Mouse (Mus musculus): ENCODE measurements around the gene Syt5. TPM values are rescaled to one million over a fixed set of nuclear protein-coding genes. Genes with fewer than 3 reads are reported as not detected.

The Syt5 gene
- polyA plus RNA-seq, 1 experiment from 2014 or later = 6.7 TPM

GRCm38 (mm10) chr7:4513236-4513635 is 34.1 kb downstream of the Syt5 start:
- no peaks in the 10 kb centered on the region for H3K27me3 ChIP-seq (ENCODE audit: control insufficient read depth, insufficient read depth, low read length)
- ATAC-seq (ENCODE audit: low FRiP score, low TSS enrichment) (0 out of 2 replicates have a peak, but pooled peaks have one; percentile 1), DNase-seq (ENCODE audit: low spot score) (peak; percentile 70)
- no peaks in the 10 kb centered on the region for H3K4me1 ChIP-seq (replicated peaks; ENCODE audit: control insufficient read depth, insufficient read depth)
- 34% methylated on average over 13 of the region's 13 CpGs for WGBS
- no peak overlapping the region for H3K4me2 ChIP-seq (replicated peaks; ENCODE audit: low read depth)
- no peak overlapping the region for H3K4me3 ChIP-seq (ENCODE audit: low read depth, low read length)
- H3K9ac ChIP-seq (ENCODE audit: low read length) = no peak overlapping the region
- TF ChIP-seq EP300 (optimal IDR thresholded peaks at IDR 0.05) = no peak
- TF ChIP-seq CTCF (IDR thresholded peaks at IDR 0.05; ENCODE audit: low read depth) = peak; percentile 93
- H3K9me3 ChIP-seq (ENCODE audit: control insufficient read depth, low read length) = no peaks in the 10 kb centered on the region
- no peaks in the 10 kb centered on the region for H3K36me3 ChIP-seq (ENCODE audit: control insufficient read depth, insufficient read depth, low read length)
- no peak overlapping the region for H3K27ac ChIP-seq (replicated peaks)

- ATAC-seq (ENCODE audit: low FRiP score, low TSS enrichment) (no peak), DNase-seq (ENCODE audit: low spot score) (no peak)
- Histone ChIP-seq H3K27ac (replicated peaks) (no peak overlapping the region), H3K4me3 (ENCODE audit: low read depth, low read length) (no peak overlapping the region), H3K4me1 (replicated peaks; ENCODE audit: control insufficient read depth, insufficient read depth) (no peaks in the 10 kb centered on the region), H3K9ac (ENCODE audit: low read length) (no peak overlapping the region), H3K27me3 (ENCODE audit: control insufficient read depth, insufficient read depth, low read length) (no peaks in the 10 kb centered on the region), H3K9me3 (ENCODE audit: control insufficient read depth, low read length) (no peaks in the 10 kb centered on the region), H3K36me3 (ENCODE audit: control insufficient read depth, insufficient read depth, low read length) (no peaks in the 10 kb centered on the region), H3K4me2 (replicated peaks; ENCODE audit: low read depth) (no peak overlapping the region)
- 61% methylated on average over 8 of the region's 8 CpGs for WGBS
- TF ChIP-seq EP300 (optimal IDR thresholded peaks at IDR 0.05) (no peak), CTCF (IDR thresholded peaks at IDR 0.05; ENCODE audit: low read depth) (no peak)
Measured at GRCm38 (mm10) chr7:4511489-4512224, 35.7 kb downstream of the Syt5 start.

GRCm38 (mm10) chr7:4509863-4510608 is 37.3 kb downstream of the Syt5 start:
- 0 out of 2 replicates have a peak overlapping the region, but pooled peaks have one; percentile 17 for H3K4me2 ChIP-seq (replicated peaks; ENCODE audit: low read depth)
- H3K27me3 ChIP-seq (ENCODE audit: control insufficient read depth, insufficient read depth, low read length) = no peaks in the 10 kb centered on the region
- no peak overlapping the region for H3K4me3 ChIP-seq (ENCODE audit: low read depth, low read length)
- 17% methylated on average over 24 of the region's 24 CpGs for WGBS
- no peaks in the 10 kb centered on the region for H3K4me1 ChIP-seq (replicated peaks; ENCODE audit: control insufficient read depth, insufficient read depth)
- peak; percentile 86 for DNase-seq (ENCODE audit: low spot score)
- H3K9me3 ChIP-seq (ENCODE audit: control insufficient read depth, low read length) = no peaks in the 10 kb centered on the region
- H3K27ac ChIP-seq (replicated peaks) = no peak overlapping the region
- H3K36me3 ChIP-seq (ENCODE audit: control insufficient read depth, insufficient read depth, low read length) = no peaks in the 10 kb centered on the region
- H3K9ac ChIP-seq (ENCODE audit: low read length) = no peak overlapping the region
- TF ChIP-seq CTCF (IDR thresholded peaks at IDR 0.05; ENCODE audit: low read depth) (peak; percentile 89), EP300 (optimal IDR thresholded peaks at IDR 0.05) (no peak)
- peak; percentile 73 for ATAC-seq (ENCODE audit: low FRiP score, low TSS enrichment)

GRCm38 (mm10) chr7:4508739-4509116 is 38.6 kb downstream of the Syt5 start:
- no peaks in the 10 kb centered on the region for H3K9me3 ChIP-seq (ENCODE audit: control insufficient read depth, low read length)
- no peak overlapping the region for H3K4me3 ChIP-seq (ENCODE audit: low read depth, low read length)
- H3K36me3 ChIP-seq (ENCODE audit: control insufficient read depth, insufficient read depth, low read length) = no peaks in the 10 kb centered on the region
- no peak for TF ChIP-seq CTCF (IDR thresholded peaks at IDR 0.05; ENCODE audit: low read depth)
- no peak for TF ChIP-seq EP300 (optimal IDR thresholded peaks at IDR 0.05)
- DNase-seq (ENCODE audit: low spot score) (no peak), ATAC-seq (ENCODE audit: low FRiP score, low TSS enrichment) (no peak)
- H3K27me3 ChIP-seq (ENCODE audit: control insufficient read depth, insufficient read depth, low read length) = no peaks in the 10 kb centered on the region
- H3K27ac ChIP-seq (replicated peaks) = no peak overlapping the region
- no peaks in the 10 kb centered on the region for H3K4me1 ChIP-seq (replicated peaks; ENCODE audit: control insufficient read depth, insufficient read depth)
- no peak overlapping the region for H3K4me2 ChIP-seq (replicated peaks; ENCODE audit: low read depth)
- H3K9ac ChIP-seq (ENCODE audit: low read length) = no peak overlapping the region
- WGBS = 90% methylated on average over 8 of the region's 8 CpGs

GRCm38 (mm10) chr7:4508062-4508738 is 39.1 kb downstream of the Syt5 start:
- H3K9ac ChIP-seq (ENCODE audit: low read length) = no peak overlapping the region
- no peaks in the 10 kb centered on the region for H3K9me3 ChIP-seq (ENCODE audit: control insufficient read depth, low read length)
- H3K4me3 ChIP-seq (ENCODE audit: low read depth, low read length) = no peak overlapping the region
- no peaks in the 10 kb centered on the region for H3K36me3 ChIP-seq (ENCODE audit: control insufficient read depth, insufficient read depth, low read length)
- H3K27ac ChIP-seq (replicated peaks) = no peak overlapping the region
- no peak for DNase-seq (ENCODE audit: low spot score)
- ATAC-seq (ENCODE audit: low FRiP score, low TSS enrichment) = no peak
- TF ChIP-seq EP300 (optimal IDR thresholded peaks at IDR 0.05) (no peak), CTCF (IDR thresholded peaks at IDR 0.05; ENCODE audit: low read depth) (peak; percentile 59)
- WGBS = 77% methylated on average over 17 of the region's 32 CpGs
- H3K27me3 ChIP-seq (ENCODE audit: control insufficient read depth, insufficient read depth, low read length) = no peaks in the 10 kb centered on the region
- H3K4me2 ChIP-seq (replicated peaks; ENCODE audit: low read depth) = no peak overlapping the region
- H3K4me1 ChIP-seq (replicated peaks; ENCODE audit: control insufficient read depth, insufficient read depth) = no peaks in the 10 kb centered on the region
